Comparison of ENCODE assay signal across 29 mouse cellular contexts in the genomic region with DNA sequence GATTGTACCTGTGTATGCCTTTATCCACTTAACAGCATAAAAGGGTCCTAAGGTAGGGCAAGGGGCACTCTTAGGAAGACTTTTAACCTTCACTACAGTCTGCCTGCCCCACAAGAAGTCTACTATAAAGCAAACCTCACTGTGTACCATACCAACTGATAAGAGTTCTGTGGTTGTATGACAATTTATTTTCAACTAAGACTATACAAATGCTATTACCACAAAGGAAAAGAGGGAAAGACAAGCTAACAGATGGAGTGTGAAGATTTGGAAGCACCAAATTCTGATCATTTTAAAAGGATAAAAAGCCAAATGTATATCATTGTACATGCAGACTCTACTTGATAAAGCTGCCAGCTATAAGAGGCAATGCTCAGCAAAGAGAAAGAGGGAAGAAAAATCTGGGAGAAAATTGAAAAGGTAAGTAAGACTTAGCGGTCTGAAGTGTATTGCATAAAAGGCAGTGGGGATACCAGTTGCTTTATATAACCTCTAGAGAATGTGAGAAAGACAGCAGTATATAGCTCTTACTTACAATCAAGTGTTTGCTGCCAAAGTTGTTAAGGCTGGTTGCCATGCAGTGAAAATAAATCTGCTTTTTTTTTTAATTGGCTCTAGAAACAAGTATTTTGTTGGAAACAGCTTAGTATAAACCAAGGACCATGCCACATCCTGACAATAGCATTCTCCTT.
DNase-seq lines count a peak whose midpoint lies in the region; ATAC-seq and TF ChIP-seq lines count a peak whose summit lies in the region.
"Had no signal": no experiment of that assay in that cellular context is flagged by ENCODE, and none has a peak within 500 bp of the region (broad histone marks: within the 10 kb centered on the region; RNA-seq: fewer than 3 reads in every experiment).

No protein-coding gene starts in this region.

- no peaks in the 10 kb centered on the region for H3K27me3 ChIP-seq in forebrain, postnatal 0 days (ENCODE audit: insufficient read depth, low read length)
- H3K27me3 ChIP-seq in forebrain, embryonic 15.5 days, result no peaks in the 10 kb centered on the region
- no peaks in the 10 kb centered on the region for H3K27me3 ChIP-seq in megakaryocyte, embryonic 14.5 days (replicated peaks)
- H3K27me3 ChIP-seq: heart, embryonic 13.5 days; Patski had no signal

- 82% methylated on average over 1 of the region's 1 CpGs for WGBS in forebrain, postnatal 0 days
- 77% methylated on average over 1 of the region's 1 CpGs for WGBS in forebrain, embryonic 15.5 days

- H3K9ac ChIP-seq in forebrain, postnatal 0 days, result no peak overlapping the region
- no peak overlapping the region for H3K9ac ChIP-seq in forebrain, embryonic 15.5 days (replicated peaks)
- H3K9ac ChIP-seq: heart, embryonic 13.5 days; hindbrain, embryonic 14.5 days had no signal

- peak; percentile 18 for DNase-seq in forebrain, postnatal 0 days
- DNase-seq in brain, adult 2 months (ENCODE audit: low read depth, low spot score), result peak; percentile 26
- DNase-seq in thymus, postnatal 4 days, result no peak
- no peak for DNase-seq in ovary, postnatal 14 days (ENCODE audit: low spot score)
- DNase-seq: adrenal gland, adult 2 months; adrenal gland, postnatal 14 days; cerebellum, adult 11-12 months; cerebellum, adult 8-10 months; cerebellum, postnatal 10 days; cerebellum, postnatal 36 days; gastrocnemius, postnatal 10 days; gastrocnemius, postnatal 36 days; heart, adult 2 months; heart, postnatal 14 days; heart, postnatal 4 days had no signal

- H3K36me3 ChIP-seq in forebrain, postnatal 0 days (ENCODE audit: insufficient read depth), result no peaks in the 10 kb centered on the region
- no peaks in the 10 kb centered on the region for H3K36me3 ChIP-seq in forebrain, embryonic 15.5 days
- peaks cover 19% of the 10 kb centered on the region for H3K36me3 ChIP-seq in megakaryocyte, embryonic 14.5 days (replicated peaks; ENCODE audit: low read length)
- H3K36me3 ChIP-seq: forebrain, embryonic 10.5 days; heart, embryonic 10.5 days; heart, embryonic 13.5 days had no signal

- no peak overlapping the region for H3K4me2 ChIP-seq in forebrain, postnatal 0 days (ENCODE audit: low read depth)
- no peak overlapping the region for H3K4me2 ChIP-seq in forebrain, embryonic 15.5 days (replicated peaks)
- H3K4me2 ChIP-seq: heart, embryonic 13.5 days; hindbrain, embryonic 14.5 days had no signal

- no peaks in the 10 kb centered on the region for H3K9me3 ChIP-seq in forebrain, postnatal 0 days (ENCODE audit: low read length)
- no peaks in the 10 kb centered on the region for H3K9me3 ChIP-seq in forebrain, embryonic 15.5 days
- H3K9me3 ChIP-seq in megakaryocyte, embryonic 14.5 days, result no peaks in the 10 kb centered on the region
- H3K9me3 ChIP-seq: forebrain, embryonic 10.5 days; heart, embryonic 10.5 days; heart, embryonic 13.5 days had no signal

- no peak overlapping the region for H3K4me3 ChIP-seq in forebrain, postnatal 0 days (ENCODE audit: low read depth, low read length)
- H3K4me3 ChIP-seq in forebrain, embryonic 15.5 days, result no peak overlapping the region
- peak overlapping the region; percentile 85 for H3K4me3 ChIP-seq in megakaryocyte, embryonic 14.5 days (replicated peaks)
- H3K4me3 ChIP-seq: forebrain, embryonic 10.5 days; heart, adult 2 months; heart, embryonic 10.5 days; heart, embryonic 13.5 days had no signal

- no peaks in the 10 kb centered on the region for H3K4me1 ChIP-seq in forebrain, postnatal 0 days (ENCODE audit: insufficient read depth)
- no peaks in the 10 kb centered on the region for H3K4me1 ChIP-seq in forebrain, embryonic 15.5 days
- peaks cover 49% of the 10 kb centered on the region for H3K4me1 ChIP-seq in megakaryocyte, embryonic 14.5 days
- H3K4me1 ChIP-seq: forebrain, embryonic 10.5 days; heart, embryonic 10.5 days; heart, embryonic 13.5 days had no signal

- TF ChIP-seq CTCF in forebrain, postnatal 0 days (IDR thresholded peaks at IDR 0.05; ENCODE audit: low read depth), result no peak

- peak; percentile 64 for ATAC-seq in forebrain, postnatal 0 days
- no peak for ATAC-seq in forebrain, embryonic 15.5 days (replicated peaks)
- ATAC-seq in megakaryocyte, adult 5-6 weeks (ENCODE audit: poor library complexity, severe bottlenecking), result no peak
- ATAC-seq in megakaryocyte-erythroid progenitor cell, adult 5-6 weeks (replicated peaks; ENCODE audit: low FRiP score, low TSS enrichment, poor library complexity, severe bottlenecking), result peak; percentile 91
- ATAC-seq: CD4-positive, CD25-positive, alpha-beta regulatory T cell, adult 4 months; forebrain, embryonic 14.5 days; hindbrain, postnatal 0 days; inflammation-experienced regulatory T-cells, adult 6 months; intestine, embryonic 16.5 days; Patski had no signal

- no peak overlapping the region for H3K27ac ChIP-seq in forebrain, postnatal 0 days (ENCODE audit: low read depth, low read length)
- H3K27ac ChIP-seq in forebrain, embryonic 15.5 days (replicated peaks), result no peak overlapping the region
- H3K27ac ChIP-seq: forebrain, embryonic 10.5 days; heart, adult 2 months; heart, embryonic 10.5 days; heart, embryonic 13.5 days; hindbrain, embryonic 14.5 days; hindbrain, postnatal 0 days had no signal

Comparison
In these comparisons a context has a peak if more than half of its experiments do, and no peak if none do; other contexts are left out.
1. ATAC-seq: peak in forebrain, postnatal 0 days (single experiment) and megakaryocyte-erythroid progenitor cell, adult 5-6 weeks (single experiment); none in forebrain, embryonic 15.5 days (single experiment) and megakaryocyte, adult 5-6 weeks (single experiment).
2. DNase-seq: peak in forebrain, postnatal 0 days (single experiment) and brain, adult 2 months (single experiment); none in thymus, postnatal 4 days (single experiment) and ovary, postnatal 14 days (single experiment).